Mouse (Mus musculus): ENCODE data around the gene Kremen1. TPM values are rescaled to one million over a fixed set of nuclear protein-coding genes. Genes with fewer than 3 reads are reported as not detected.

The Kremen1 gene
- polyA plus RNA-seq, 1 experiment from 2014 or later = 13.3 TPM

GRCm38 (mm10) chr11:5243208-5243607 is 18.1 kb downstream of the Kremen1 start:
- Histone ChIP-seq H3K9me3 (ENCODE audit: low read length) (no peaks in the 10 kb centered on the region), H3K27me3 (replicated peaks; ENCODE audit: insufficient read depth, low read length) (no peaks in the 10 kb centered on the region), H3K4me3 (ENCODE audit: low read depth, low read length) (no peak overlapping the region), H3K4me1 (ENCODE audit: insufficient read depth, low read depth, low read length) (peaks cover 22% of the 10 kb centered on the region; the same call in 1 of the 2 replicates), H3K36me3 (ENCODE audit: insufficient read depth, low read length) (no peaks in the 10 kb centered on the region), H3K4me2 (replicated peaks; ENCODE audit: low read depth, low read length) (no peak overlapping the region), H3K9ac (replicated peaks; ENCODE audit: low read depth) (no peak overlapping the region), H3K27ac (ENCODE audit: low read length) (peak overlapping the region; percentile 68; the same call in 1 of the 2 replicates)
- DNase-seq (ENCODE audit: low spot score) (no peak), ATAC-seq (no peak)
- TF ChIP-seq EP300 (IDR thresholded peaks at IDR 0.05) = no peak
- no peak for TF ChIP-seq CTCF (IDR thresholded peaks at IDR 0.05)
- 84% methylated on average over 7 of the region's 7 CpGs for WGBS

DNA sequence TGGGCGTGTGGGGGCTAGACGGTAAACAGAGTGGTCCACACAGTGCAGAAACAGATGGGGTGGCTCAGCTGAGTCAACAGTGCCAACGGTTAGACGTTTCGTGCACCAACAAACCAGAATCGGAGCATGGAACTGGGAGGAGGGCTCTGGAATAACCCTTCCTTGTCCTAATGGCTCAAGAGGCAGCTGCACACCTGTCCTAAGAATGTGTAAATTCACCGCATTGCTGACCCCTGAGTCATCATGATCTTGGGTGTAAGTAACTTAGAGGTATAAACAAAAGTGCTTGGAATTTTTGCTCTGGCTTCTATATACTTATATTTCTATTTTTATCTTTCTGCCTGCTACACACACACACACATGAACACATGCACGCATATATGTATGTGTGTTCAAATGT is 19.2 kb downstream of the Kremen1 start:
- no peaks in the 10 kb centered on the region for H3K36me3 ChIP-seq (ENCODE audit: insufficient read depth, low read length)
- WGBS = 53% methylated on average over 8 of the region's 8 CpGs
- H3K4me2 ChIP-seq (replicated peaks; ENCODE audit: low read depth, low read length) = no peak overlapping the region
- no peaks in the 10 kb centered on the region for H3K27me3 ChIP-seq (replicated peaks; ENCODE audit: insufficient read depth, low read length)
- DNase-seq (ENCODE audit: low spot score) (peak; percentile 81), ATAC-seq (peak; percentile 57)
- H3K9me3 ChIP-seq (ENCODE audit: low read length) = no peaks in the 10 kb centered on the region
- H3K27ac ChIP-seq (ENCODE audit: low read length) = peak overlapping the region; percentile 71
- H3K4me1 ChIP-seq (ENCODE audit: insufficient read depth, low read depth, low read length) = peaks cover 22% of the 10 kb centered on the region; the same call in 1 of the 2 replicates
- no peak overlapping the region for H3K4me3 ChIP-seq (ENCODE audit: low read depth, low read length)
- TF ChIP-seq EP300 (IDR thresholded peaks at IDR 0.05) (peak; percentile 95), CTCF (IDR thresholded peaks at IDR 0.05) (no peak)
- no peak overlapping the region for H3K9ac ChIP-seq (replicated peaks; ENCODE audit: low read depth)

GRCm38 (mm10) chr11:5239706-5240690 is 21.4 kb downstream of the Kremen1 start:
- DNase-seq (ENCODE audit: low spot score) = peak; percentile 94
- peak; percentile 95 for TF ChIP-seq EP300 (IDR thresholded peaks at IDR 0.05)
- TF ChIP-seq CTCF (IDR thresholded peaks at IDR 0.05) = no peak
- Histone ChIP-seq H3K4me1 (ENCODE audit: insufficient read depth, low read depth, low read length) (peaks cover 14% of the 10 kb centered on the region; the same call in 1 of the 2 replicates), H3K27me3 (replicated peaks; ENCODE audit: insufficient read depth, low read length) (no peaks in the 10 kb centered on the region), H3K9me3 (ENCODE audit: low read length) (no peaks in the 10 kb centered on the region), H3K27ac (ENCODE audit: low read length) (peak overlapping the region; percentile 92), H3K9ac (replicated peaks; ENCODE audit: low read depth) (no peak overlapping the region), H3K4me2 (replicated peaks; ENCODE audit: low read depth, low read length) (no peak overlapping the region), H3K36me3 (ENCODE audit: insufficient read depth, low read length) (no peaks in the 10 kb centered on the region), H3K4me3 (ENCODE audit: low read depth, low read length) (no peak overlapping the region)
- peak; percentile 91 for ATAC-seq
- WGBS = 12% methylated on average over 10 of the region's 10 CpGs

DNA sequence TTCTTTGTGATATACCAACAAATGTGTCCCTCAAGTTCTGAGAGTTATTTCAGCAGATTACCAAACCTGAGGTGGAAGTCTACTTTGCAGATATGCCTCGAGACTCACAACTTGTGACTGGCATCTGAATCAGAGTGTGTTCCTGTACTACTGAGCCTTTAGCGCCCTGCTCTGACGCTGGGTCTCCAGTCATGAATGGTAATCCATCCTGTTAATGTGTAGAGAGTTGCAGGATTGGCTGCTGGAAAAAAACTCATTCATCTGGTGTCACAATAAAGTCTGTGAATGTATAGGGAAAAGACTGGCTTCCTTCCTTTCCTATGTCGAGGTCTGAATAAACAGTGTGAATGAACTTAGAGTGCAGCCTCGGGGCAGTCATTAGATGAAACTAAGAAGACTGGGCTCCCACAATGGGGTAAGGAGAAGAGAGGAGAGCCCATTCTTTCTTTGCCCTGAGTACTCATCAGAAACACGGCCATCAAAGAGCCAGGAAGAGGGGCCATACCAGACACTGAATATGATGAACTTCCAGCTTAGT is 41.4 kb downstream of the Kremen1 start:
- Histone ChIP-seq H3K27me3 (replicated peaks; ENCODE audit: insufficient read depth, low read length) (no peaks in the 10 kb centered on the region), H3K9me3 (ENCODE audit: low read length) (no peaks in the 10 kb centered on the region), H3K27ac (ENCODE audit: low read length) (no peak overlapping the region), H3K4me3 (ENCODE audit: low read depth, low read length) (no peak overlapping the region), H3K36me3 (ENCODE audit: insufficient read depth, low read length) (no peaks in the 10 kb centered on the region), H3K4me2 (replicated peaks; ENCODE audit: low read depth, low read length) (no peak overlapping the region), H3K4me1 (ENCODE audit: insufficient read depth, low read depth, low read length) (no peaks in the 10 kb centered on the region), H3K9ac (replicated peaks; ENCODE audit: low read depth) (no peak overlapping the region)
- TF ChIP-seq EP300 (IDR thresholded peaks at IDR 0.05) = no peak
- no peak for TF ChIP-seq CTCF (IDR thresholded peaks at IDR 0.05)
- ATAC-seq (no peak), DNase-seq (ENCODE audit: low spot score) (no peak)
- WGBS = 37% methylated on average over 6 of the region's 6 CpGs

DNA sequence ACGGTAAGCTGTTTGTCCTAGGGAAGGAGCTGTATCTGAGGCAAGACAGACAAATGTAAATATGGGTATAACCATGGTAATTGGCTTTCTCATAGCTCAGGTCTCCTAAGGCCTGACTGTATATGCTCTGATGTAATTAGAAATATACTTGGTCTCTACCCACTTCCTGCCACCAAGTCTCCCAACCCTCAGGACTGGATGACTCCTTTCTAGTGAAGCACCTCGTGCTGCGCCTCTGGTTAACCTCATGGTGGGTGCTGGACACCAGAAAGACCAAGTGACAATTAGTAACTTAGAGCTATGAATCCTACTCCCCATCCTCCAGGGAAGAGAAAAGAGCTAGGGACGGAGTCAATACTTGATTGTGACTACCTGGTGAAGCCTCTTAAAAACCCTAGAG is 42.0 kb downstream of the Kremen1 start:
- Histone ChIP-seq H3K9ac (replicated peaks; ENCODE audit: low read depth) (no peak overlapping the region), H3K27me3 (replicated peaks; ENCODE audit: insufficient read depth, low read length) (no peaks in the 10 kb centered on the region), H3K4me1 (ENCODE audit: insufficient read depth, low read depth, low read length) (no peaks in the 10 kb centered on the region), H3K9me3 (ENCODE audit: low read length) (no peaks in the 10 kb centered on the region), H3K4me2 (replicated peaks; ENCODE audit: low read depth, low read length) (no peak overlapping the region), H3K27ac (ENCODE audit: low read length) (no peak overlapping the region), H3K36me3 (ENCODE audit: insufficient read depth, low read length) (no peaks in the 10 kb centered on the region; the same call in 1 of the 2 replicates), H3K4me3 (ENCODE audit: low read depth, low read length) (no peak overlapping the region)
- ATAC-seq = no peak
- WGBS = 84% methylated on average over 4 of the region's 4 CpGs
- no peak for TF ChIP-seq EP300 (IDR thresholded peaks at IDR 0.05)
- no peak for DNase-seq (ENCODE audit: low spot score)

- Histone ChIP-seq H3K27me3 (replicated peaks; ENCODE audit: insufficient read depth, low read length) (no peaks in the 10 kb centered on the region), H3K4me3 (ENCODE audit: low read depth, low read length) (no peak overlapping the region), H3K36me3 (ENCODE audit: insufficient read depth, low read length) (no peaks in the 10 kb centered on the region; the same call in 1 of the 2 replicates), H3K4me2 (replicated peaks; ENCODE audit: low read depth, low read length) (no peak overlapping the region), H3K4me1 (ENCODE audit: insufficient read depth, low read depth, low read length) (no peaks in the 10 kb centered on the region), H3K9me3 (ENCODE audit: low read length) (no peaks in the 10 kb centered on the region), H3K9ac (replicated peaks; ENCODE audit: low read depth) (no peak overlapping the region), H3K27ac (ENCODE audit: low read length) (no peak overlapping the region)
- 71% methylated on average over 14 of the region's 14 CpGs for WGBS
- DNase-seq (ENCODE audit: low spot score) (peak; percentile 62), ATAC-seq (peak; percentile 52)
- no peak for TF ChIP-seq EP300 (IDR thresholded peaks at IDR 0.05)
- no peak for TF ChIP-seq CTCF (IDR thresholded peaks at IDR 0.05)
Measured at GRCm38 (mm10) chr11:5215401-5216187, 45.8 kb downstream of the Kremen1 start.
